Mouse (Mus musculus): ENCODE results near the gene Mtss1l. TPM values are rescaled to one million over a fixed set of nuclear protein-coding genes. Genes with fewer than 3 reads are reported as not detected.
A peak's percentile ranks its signal among the peaks of the same experiment; 100 is the strongest.

Mtss1l gene
- total and polyA plus RNA-seq, 3 experiments, result 38.8 to 39.7 (median 39.6) TPM

- no peak overlapping the region for H3K4me3 ChIP-seq
- no peaks in the 10 kb centered on the region for H3K36me3 ChIP-seq (ENCODE audit: control insufficient read depth, insufficient read depth, low read length)
- H3K79me2 ChIP-seq (replicated peaks; ENCODE audit: control insufficient read depth, insufficient read depth, low read length), result no peaks in the 10 kb centered on the region
- DNase-seq, result no peak
- H3K4me1 ChIP-seq (ENCODE audit: control insufficient read depth, insufficient read depth, low read length), result peaks cover 6% of the 10 kb centered on the region
- 62% methylated on average over 6 of the region's 6 CpGs for WGBS
- TF ChIP-seq EP300 (IDR thresholded peaks at IDR 0.05; ENCODE audit: insufficient read depth, low read depth, low read length), result no peak
- TF ChIP-seq CTCF (IDR thresholded peaks at IDR 0.05), result no peak
- TF ChIP-seq POLR2A (IDR thresholded peaks at IDR 0.05; ENCODE audit: insufficient read depth, low read depth, low read length), result no peak
- H3K27ac ChIP-seq, result peak overlapping the region; percentile 7; the same call in 1 of the 2 replicates
- intact Hi-C loops (cut with DNase I), result no loop called here
- no peak overlapping the region for H3K9ac ChIP-seq (ENCODE audit: low read depth, low read length)
- H3K27me3 ChIP-seq (ENCODE audit: control insufficient read depth, insufficient read depth, low read length), result no peaks in the 10 kb centered on the region
Measured at GRCm38 (mm10) chr8:110790270-110790669, 69.0 kb downstream of the Mtss1l start.

Other genes starting within 250 kb of the Mtss1l start
- gene Vac14, start 102.9 kb upstream of the Mtss1l start, total RNA-seq (2021), result 10 to 100 TPM; 15.7 to 15.8 TPM
- gene Vac14, start 102.9 kb upstream of the Mtss1l start, polyA plus RNA-seq (2012; rRNA removed), result 24.9 and 27.0 TPM in 2 replicates
- gene Il34, start 84.4 kb downstream of the Mtss1l start, total RNA-seq (2021), result 1 to 10 TPM; 3.3 to 5.3 TPM
- gene Il34, start 84.4 kb downstream of the Mtss1l start, polyA plus RNA-seq (2012; rRNA removed), result 7.2 and 15.3 TPM in 2 replicates
- gene Cog4, start 125.1 kb downstream of the Mtss1l start, total RNA-seq (2021), result 10 to 100 TPM; 66.2 to 74.1 TPM
- gene Cog4, start 125.1 kb downstream of the Mtss1l start, polyA plus RNA-seq (2012; rRNA removed), result 34.8 and 51.5 TPM in 2 replicates
- gene Sf3b3, start 125.3 kb downstream of the Mtss1l start, total RNA-seq (2021), result 10 to 100 TPM; 38.3 to 39.7 TPM
- gene Sf3b3, start 125.3 kb downstream of the Mtss1l start, polyA plus RNA-seq (2012; rRNA removed), result 19.2 and 34.3 TPM in 2 replicates
- 1 to 10 TPM; 4.5 to 4.6 TPM for gene Fuk, start 181.0 kb downstream of the Mtss1l start, total RNA-seq (2021)
- gene Fuk, start 181.0 kb downstream of the Mtss1l start, polyA plus RNA-seq (2012; rRNA removed), result 6.2 and 8.8 TPM in 2 replicates
- gene St3gal2, start 198.4 kb downstream of the Mtss1l start, total RNA-seq (2021), result 10 to 100 TPM; 20.2 to 22.0 TPM
- gene St3gal2, start 198.4 kb downstream of the Mtss1l start, polyA plus RNA-seq (2012; rRNA removed), result 25.9 and 34.8 TPM in 2 replicates

Measured in heart, adult 2 months (tissue).